Mouse (Mus musculus): Measurements from ENCODE around the gene Map6. TPM values are rescaled to one million over a fixed set of nuclear protein-coding genes. Genes with fewer than 3 reads are reported as not detected.

The Map6 gene
- polyA plus RNA-seq, 1 experiment from 2014 or later: 0.06 TPM

GRCm38 (mm10) chr7:99279586-99279985, 12.3 kb downstream of the Map6 start:
- Histone ChIP-seq H3K9me3 (ENCODE audit: low read length) (no peaks in the 10 kb centered on the region), H3K4me3 (ENCODE audit: low read depth, low read length) (no peak overlapping the region), H3K27ac (ENCODE audit: low read depth) (no peak overlapping the region), H3K36me3 (replicated peaks; ENCODE audit: insufficient read depth, low read length) (no peaks in the 10 kb centered on the region), H3K27me3 (ENCODE audit: insufficient read depth, low read length) (0 out of 2 replicates have a peak, but pooled peaks cover 2% of the 10 kb centered on the region), H3K4me2 (ENCODE audit: low read depth, low read length) (no peak overlapping the region), H3K9ac (replicated peaks) (no peak overlapping the region), H3K4me1 (ENCODE audit: insufficient read depth) (no peaks in the 10 kb centered on the region)
- WGBS (ENCODE audit: insufficient replicate concordance): 69% methylated on average over 8 of the region's 8 CpGs
- TF ChIP-seq EP300 (IDR thresholded peaks at IDR 0.05; ENCODE audit: low read depth) (no peak), CTCF (IDR thresholded peaks at IDR 0.05; ENCODE audit: low read depth) (no peak)
- DNase-seq: no peak
- ATAC-seq: no peak

GRCm38 (mm10) chr7:99287287-99287686, 20.0 kb downstream of the Map6 start:
- H3K27ac ChIP-seq (ENCODE audit: low read depth): no peak overlapping the region
- H3K36me3 ChIP-seq (replicated peaks; ENCODE audit: insufficient read depth, low read length): no peaks in the 10 kb centered on the region
- no peak overlapping the region for H3K4me3 ChIP-seq (ENCODE audit: low read depth, low read length)
- TF ChIP-seq CTCF (IDR thresholded peaks at IDR 0.05; ENCODE audit: low read depth) (no peak), EP300 (IDR thresholded peaks at IDR 0.05; ENCODE audit: low read depth) (no peak)
- 83% methylated on average over 3 of the region's 3 CpGs for WGBS (ENCODE audit: insufficient replicate concordance)
- ATAC-seq (no peak), DNase-seq (no peak)
- H3K4me2 ChIP-seq (ENCODE audit: low read depth, low read length): no peak overlapping the region
- no peaks in the 10 kb centered on the region for H3K27me3 ChIP-seq (ENCODE audit: insufficient read depth, low read length)
- no peaks in the 10 kb centered on the region for H3K9me3 ChIP-seq (ENCODE audit: low read length)
- no peaks in the 10 kb centered on the region for H3K4me1 ChIP-seq (ENCODE audit: insufficient read depth)
- H3K9ac ChIP-seq (replicated peaks): no peak overlapping the region

- no peak for TF ChIP-seq EP300 (IDR thresholded peaks at IDR 0.05; ENCODE audit: low read depth)
- no peak for TF ChIP-seq CTCF (IDR thresholded peaks at IDR 0.05; ENCODE audit: low read depth)
- DNase-seq (no peak), ATAC-seq (no peak)
- Histone ChIP-seq H3K9me3 (ENCODE audit: low read length) (no peaks in the 10 kb centered on the region), H3K4me1 (ENCODE audit: insufficient read depth) (no peaks in the 10 kb centered on the region), H3K4me2 (ENCODE audit: low read depth, low read length) (no peak overlapping the region), H3K9ac (replicated peaks) (no peak overlapping the region), H3K27ac (ENCODE audit: low read depth) (no peak overlapping the region), H3K4me3 (ENCODE audit: low read depth, low read length) (no peak overlapping the region), H3K36me3 (replicated peaks; ENCODE audit: insufficient read depth, low read length) (no peaks in the 10 kb centered on the region), H3K27me3 (ENCODE audit: insufficient read depth, low read length) (no peaks in the 10 kb centered on the region)
- 43% methylated on average over 8 of the region's 8 CpGs for WGBS (ENCODE audit: insufficient replicate concordance)
Observed at GRCm38 (mm10) chr7:99290008-99290407, 22.8 kb downstream of the Map6 start.

- H3K27ac ChIP-seq (ENCODE audit: low read depth): no peak overlapping the region
- no peaks in the 10 kb centered on the region for H3K27me3 ChIP-seq (ENCODE audit: insufficient read depth, low read length)
- TF ChIP-seq CTCF (IDR thresholded peaks at IDR 0.05; ENCODE audit: low read depth): no peak
- no peak for TF ChIP-seq EP300 (IDR thresholded peaks at IDR 0.05; ENCODE audit: low read depth)
- H3K9ac ChIP-seq (replicated peaks): no peak overlapping the region
- H3K4me1 ChIP-seq (ENCODE audit: insufficient read depth): no peaks in the 10 kb centered on the region
- no peaks in the 10 kb centered on the region for H3K36me3 ChIP-seq (replicated peaks; ENCODE audit: insufficient read depth, low read length)
- no peak overlapping the region for H3K4me2 ChIP-seq (ENCODE audit: low read depth, low read length)
- DNase-seq (no peak), ATAC-seq (no peak)
- no peak overlapping the region for H3K4me3 ChIP-seq (ENCODE audit: low read depth, low read length)
- 63% methylated on average over 6 of the region's 6 CpGs for WGBS (ENCODE audit: insufficient replicate concordance)
- H3K9me3 ChIP-seq (ENCODE audit: low read length): no peaks in the 10 kb centered on the region
Observed at GRCm38 (mm10) chr7:99290925-99291324, 23.7 kb downstream of the Map6 start.

- Histone ChIP-seq H3K9me3 (ENCODE audit: low read length) (no peaks in the 10 kb centered on the region), H3K27me3 (ENCODE audit: insufficient read depth, low read length) (no peaks in the 10 kb centered on the region), H3K27ac (ENCODE audit: low read depth) (no peak overlapping the region), H3K4me3 (ENCODE audit: low read depth, low read length) (no peak overlapping the region), H3K36me3 (replicated peaks; ENCODE audit: insufficient read depth, low read length) (no peaks in the 10 kb centered on the region), H3K4me2 (ENCODE audit: low read depth, low read length) (no peak overlapping the region), H3K9ac (replicated peaks) (no peak overlapping the region), H3K4me1 (ENCODE audit: insufficient read depth) (no peaks in the 10 kb centered on the region)
- 83% methylated on average over 2 of the region's 2 CpGs for WGBS (ENCODE audit: insufficient replicate concordance)
- ATAC-seq (no peak), DNase-seq (no peak)
- TF ChIP-seq EP300 (IDR thresholded peaks at IDR 0.05; ENCODE audit: low read depth) (no peak), CTCF (IDR thresholded peaks at IDR 0.05; ENCODE audit: low read depth) (no peak)
Observed at GRCm38 (mm10) chr7:99294198-99294780, 27.0 kb downstream of the Map6 start.

GRCm38 (mm10) chr7:99295104-99295503, 27.9 kb downstream of the Map6 start:
- H3K4me3 ChIP-seq (ENCODE audit: low read depth, low read length): no peak overlapping the region
- 76% methylated on average over 8 of the region's 8 CpGs for WGBS (ENCODE audit: insufficient replicate concordance)
- no peaks in the 10 kb centered on the region for H3K27me3 ChIP-seq (ENCODE audit: insufficient read depth, low read length)
- DNase-seq: no peak
- no peaks in the 10 kb centered on the region for H3K36me3 ChIP-seq (replicated peaks; ENCODE audit: insufficient read depth, low read length)
- no peak for TF ChIP-seq CTCF (IDR thresholded peaks at IDR 0.05; ENCODE audit: low read depth)
- no peaks in the 10 kb centered on the region for H3K4me1 ChIP-seq (ENCODE audit: insufficient read depth)
- H3K27ac ChIP-seq (ENCODE audit: low read depth): no peak overlapping the region
- H3K9ac ChIP-seq (replicated peaks): no peak overlapping the region
- no peaks in the 10 kb centered on the region for H3K9me3 ChIP-seq (ENCODE audit: low read length)
- no peak for ATAC-seq
- no peak overlapping the region for H3K4me2 ChIP-seq (ENCODE audit: low read depth, low read length)
